Mouse (Mus musculus) ES-Bruce4 (cell line): ENCODE data around the gene Cep41.

Experiments
- CTCF ChIP-seq: IDR thresholded peaks from one replicate; pipeline ENCODE4 v1.8.1; 2011; ENCODE audit warnings: low read depth, low read length
- EP300 ChIP-seq: IDR thresholded peaks from 2 replicates; pipeline ENCODE4 v1.6.1; 2011; ENCODE audit warnings: low read depth, low read length; ENCODE audit not compliant: insufficient read depth
- POLR2A ChIP-seq: IDR thresholded peaks from one replicate; pipeline ENCODE4 v1.8.1; 2011; ENCODE audit warnings: low read length; ENCODE audit not compliant: insufficient read depth

GRCm38 (mm10) chr6:30617959-30618590 is 75.5 kb downstream of the Cep41 start:
- TF ChIP-seq CTCF = no peak
- TF ChIP-seq POLR2A = no peak
- TF ChIP-seq EP300 = no peak
